Mouse (Mus musculus): Measurements from ENCODE around the gene Sult2b1.

DNA sequence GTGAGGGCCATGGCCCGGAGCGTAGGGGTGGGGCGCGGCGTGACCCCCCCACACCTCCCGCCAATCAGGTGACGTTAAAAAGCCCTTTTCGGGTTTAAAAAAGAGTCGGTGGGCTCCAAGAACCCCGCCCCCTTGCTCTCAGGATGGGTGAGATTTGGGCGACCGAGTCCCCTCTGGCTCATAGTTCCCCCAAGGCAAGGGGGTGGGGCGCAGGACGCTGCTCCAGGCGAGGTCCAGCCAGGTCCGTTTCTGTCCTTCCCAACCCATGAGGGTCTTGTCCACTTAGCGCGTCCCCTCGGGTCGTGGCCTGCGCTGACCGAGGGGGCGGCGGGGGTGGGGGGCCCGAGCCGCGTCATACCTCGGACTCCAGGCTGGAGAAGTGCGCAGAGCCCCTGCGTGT lies 48.0 kb upstream of the Sult2b1 start:
- no peak for TF ChIP-seq ZC3H11A (IDR thresholded peaks at IDR 0.05; ENCODE audit: borderline replicate concordance, low read depth, low read length)
- TF ChIP-seq MAFK (IDR thresholded peaks at IDR 0.05; ENCODE audit: insufficient read depth, low read depth, low read length) = no peak
- TF ChIP-seq CHD2 (IDR thresholded peaks at IDR 0.05; ENCODE audit: low read depth, low read length) = no peak
- TF ChIP-seq ZNF384 (IDR thresholded peaks at IDR 0.05; ENCODE audit: low read depth, low read length) = no peak
- TF ChIP-seq HCFC1 (IDR thresholded peaks at IDR 0.05; ENCODE audit: borderline replicate concordance, insufficient read depth, low read length) = no peak

Measured in ES-E14 (cell line).